Mouse (Mus musculus): Measurements from ENCODE around the gene Rnf11.

Rnf11 gene

GRCm38 (mm10) chr4:109481424-109481823 lies 3.1 kb downstream of the Rnf11 start:
- H3K36me3 ChIP-seq (ENCODE audit: insufficient read depth, low read length): no peaks in the 10 kb centered on the region
- TF ChIP-seq NANOG (IDR thresholded peaks at IDR 0.05; ENCODE audit: borderline replicate concordance, low read length) (no peak), CTCF (conservative IDR thresholded peaks at IDR 0.05; ENCODE audit: low read length) (no peak), POU5F1 (IDR thresholded peaks at IDR 0.05; ENCODE audit: borderline replicate concordance, low read length) (no peak)
- H3K4me1 ChIP-seq (replicated peaks; ENCODE audit: low read depth, low read length): no peaks in the 10 kb centered on the region
- H3K27me3 ChIP-seq (ENCODE audit: insufficient read depth, low read length): peaks cover 28% of the 10 kb centered on the region
- H3K4me3 ChIP-seq (replicated peaks; ENCODE audit: low read length): no peak overlapping the region
- peaks cover 7% of the 10 kb centered on the region; the same call in 1 of the 2 replicates for H3K9me3 ChIP-seq (ENCODE audit: low read length)

- Histone ChIP-seq H3K4me1 (replicated peaks; ENCODE audit: low read depth, low read length) (peaks cover 12% of the 10 kb centered on the region), H3K27me3 (ENCODE audit: insufficient read depth, low read length) (peaks cover 24% of the 10 kb centered on the region), H3K36me3 (ENCODE audit: insufficient read depth, low read length) (no peaks in the 10 kb centered on the region), H3K4me3 (replicated peaks; ENCODE audit: low read length) (no peak overlapping the region), H3K9me3 (ENCODE audit: low read length) (peaks cover 1% of the 10 kb centered on the region; the same call in 1 of the 2 replicates)
- TF ChIP-seq NANOG (IDR thresholded peaks at IDR 0.05; ENCODE audit: borderline replicate concordance, low read length): no peak
- TF ChIP-seq POU5F1 (IDR thresholded peaks at IDR 0.05; ENCODE audit: borderline replicate concordance, low read length): no peak
- TF ChIP-seq CTCF (conservative IDR thresholded peaks at IDR 0.05; ENCODE audit: low read length): no peak
These were observed 7.1 kb downstream of the Rnf11 start for GRCm38 (mm10) chr4:109477454-109477853.

- Histone ChIP-seq H3K27me3 (ENCODE audit: insufficient read depth, low read length) (peaks cover 22% of the 10 kb centered on the region), H3K4me3 (replicated peaks; ENCODE audit: low read length) (peak overlapping the region; percentile 88), H3K4me1 (replicated peaks; ENCODE audit: low read depth, low read length) (peaks cover 12% of the 10 kb centered on the region), H3K36me3 (ENCODE audit: insufficient read depth, low read length) (no peaks in the 10 kb centered on the region), H3K9me3 (ENCODE audit: low read length) (no peaks in the 10 kb centered on the region)
- TF ChIP-seq CTCF (conservative IDR thresholded peaks at IDR 0.05; ENCODE audit: low read length) (no peak), POU5F1 (IDR thresholded peaks at IDR 0.05; ENCODE audit: borderline replicate concordance, low read length) (no peak), NANOG (IDR thresholded peaks at IDR 0.05; ENCODE audit: borderline replicate concordance, low read length) (no peak)
These were observed 7.9 kb downstream of the Rnf11 start for GRCm38 (mm10) chr4:109476554-109477014.

GRCm38 (mm10) chr4:109475577-109476553 lies 8.7 kb downstream of the Rnf11 start:
- Histone ChIP-seq H3K9me3 (ENCODE audit: low read length) (no peaks in the 10 kb centered on the region), H3K36me3 (ENCODE audit: insufficient read depth, low read length) (no peaks in the 10 kb centered on the region), H3K4me3 (replicated peaks; ENCODE audit: low read length) (peak overlapping the region; percentile 88), H3K27me3 (ENCODE audit: insufficient read depth, low read length) (peaks cover 22% of the 10 kb centered on the region), H3K4me1 (replicated peaks; ENCODE audit: low read depth, low read length) (peaks cover 12% of the 10 kb centered on the region)
- TF ChIP-seq NANOG (IDR thresholded peaks at IDR 0.05; ENCODE audit: borderline replicate concordance, low read length) (no peak), POU5F1 (IDR thresholded peaks at IDR 0.05; ENCODE audit: borderline replicate concordance, low read length) (no peak), CTCF (conservative IDR thresholded peaks at IDR 0.05; ENCODE audit: low read length) (no peak)

GRCm38 (mm10) chr4:109475078-109475477 lies 9.4 kb downstream of the Rnf11 start:
- peak overlapping the region; percentile 88 for H3K4me3 ChIP-seq (replicated peaks; ENCODE audit: low read length)
- H3K4me1 ChIP-seq (replicated peaks; ENCODE audit: low read depth, low read length): peaks cover 12% of the 10 kb centered on the region
- H3K27me3 ChIP-seq (ENCODE audit: insufficient read depth, low read length): peaks cover 22% of the 10 kb centered on the region
- H3K9me3 ChIP-seq (ENCODE audit: low read length): no peaks in the 10 kb centered on the region
- TF ChIP-seq CTCF (conservative IDR thresholded peaks at IDR 0.05; ENCODE audit: low read length) (no peak), NANOG (IDR thresholded peaks at IDR 0.05; ENCODE audit: borderline replicate concordance, low read length) (no peak), POU5F1 (IDR thresholded peaks at IDR 0.05; ENCODE audit: borderline replicate concordance, low read length) (no peak)
- H3K36me3 ChIP-seq (ENCODE audit: insufficient read depth, low read length): no peaks in the 10 kb centered on the region

GRCm38 (mm10) chr4:109472566-109472965 lies 12.0 kb downstream of the Rnf11 start:
- Histone ChIP-seq H3K27me3 (ENCODE audit: insufficient read depth, low read length) (peaks cover 3% of the 10 kb centered on the region), H3K9me3 (ENCODE audit: low read length) (no peaks in the 10 kb centered on the region), H3K4me3 (replicated peaks; ENCODE audit: low read length) (no peak overlapping the region), H3K36me3 (ENCODE audit: insufficient read depth, low read length) (no peaks in the 10 kb centered on the region), H3K4me1 (replicated peaks; ENCODE audit: low read depth, low read length) (peaks cover 12% of the 10 kb centered on the region)
- no peak for TF ChIP-seq POU5F1 (IDR thresholded peaks at IDR 0.05; ENCODE audit: borderline replicate concordance, low read length)

GRCm38 (mm10) chr4:109471606-109472005 lies 12.9 kb downstream of the Rnf11 start:
- Histone ChIP-seq H3K4me3 (replicated peaks; ENCODE audit: low read length) (no peak overlapping the region), H3K36me3 (ENCODE audit: insufficient read depth, low read length) (no peaks in the 10 kb centered on the region), H3K9me3 (ENCODE audit: low read length) (no peaks in the 10 kb centered on the region), H3K4me1 (replicated peaks; ENCODE audit: low read depth, low read length) (peaks cover 12% of the 10 kb centered on the region), H3K27me3 (ENCODE audit: insufficient read depth, low read length) (no peaks in the 10 kb centered on the region)
- TF ChIP-seq POU5F1 (IDR thresholded peaks at IDR 0.05; ENCODE audit: borderline replicate concordance, low read length) (no peak), NANOG (IDR thresholded peaks at IDR 0.05; ENCODE audit: borderline replicate concordance, low read length) (no peak), CTCF (conservative IDR thresholded peaks at IDR 0.05; ENCODE audit: low read length) (no peak)

- Histone ChIP-seq H3K36me3 (ENCODE audit: insufficient read depth, low read length) (no peaks in the 10 kb centered on the region), H3K4me3 (replicated peaks; ENCODE audit: low read length) (no peak overlapping the region), H3K4me1 (replicated peaks; ENCODE audit: low read depth, low read length) (no peaks in the 10 kb centered on the region), H3K27me3 (ENCODE audit: insufficient read depth, low read length) (no peaks in the 10 kb centered on the region), H3K9me3 (ENCODE audit: low read length) (no peaks in the 10 kb centered on the region)
- no peak for TF ChIP-seq CTCF (conservative IDR thresholded peaks at IDR 0.05; ENCODE audit: low read length)
- TF ChIP-seq NANOG (IDR thresholded peaks at IDR 0.05; ENCODE audit: borderline replicate concordance, low read length): no peak
- TF ChIP-seq POU5F1 (IDR thresholded peaks at IDR 0.05; ENCODE audit: borderline replicate concordance, low read length): no peak
These were observed 16.8 kb downstream of the Rnf11 start for GRCm38 (mm10) chr4:109467687-109468086.
